Mouse (Mus musculus) liver, embryonic 14.5 days (tissue): ENCODE data around the gene Cntnap2.

ENCODE experiments used
- CTCF ChIP-seq: IDR thresholded peaks from 2 replicates; pipeline ENCODE4 v1.5.1; 2016; ENCODE audit warnings: antibody characterized with exemption, low read depth, control low read depth
- EP300 ChIP-seq: IDR thresholded peaks from 2 replicates; pipeline ENCODE4 v1.6.1; 2016; ENCODE audit warnings: antibody characterized with exemption, low read depth

- TF ChIP-seq CTCF: no peak
- TF ChIP-seq EP300: no peak
These were observed 1953.8 kb downstream of the Cntnap2 start for GRCm38 (mm10) chr6:47012933-47013332.
